Mouse (Mus musculus): ENCODE results near the gene Wwox.

GRCm38 (mm10) chr8:115021731-115022130, 582.3 kb downstream of the Wwox start:
- TF ChIP-seq GATA1 (IDR thresholded peaks at IDR 0.05; ENCODE audit: borderline replicate concordance, low read length) (no peak), FLI1 (IDR thresholded peaks at IDR 0.05; ENCODE audit: low read length) (no peak)

Measured in megakaryocyte, embryonic 14.5 days (primary cell).